Mouse (Mus musculus): ENCODE data around the gene Ttc27. TPM values are rescaled to one million over a fixed set of nuclear protein-coding genes. Genes with fewer than 3 reads are reported as not detected.
"Not testable (repeated sequence)": the region's sequence is repeated elsewhere in the genome, so short reads cannot be mapped to it uniquely, and the experiment has no call there.

Ttc27 gene
- polyA plus RNA-seq, 1 experiment from 2014 or later, result 20.9 TPM

GRCm38 (mm10) chr17:74684927-74685326 is 32.6 kb upstream of the Ttc27 start:
- WGBS, result 58% methylated on average over 3 of the region's 3 CpGs
- no peak for TF ChIP-seq CTCF (IDR thresholded peaks at IDR 0.05; ENCODE audit: low read depth)
- Histone ChIP-seq H3K9me3 (replicated peaks; ENCODE audit: low read length) (no peaks in the 10 kb centered on the region; the same call in 1 of the 2 replicates), H3K36me3 (ENCODE audit: insufficient read depth, low read length) (peaks cover 8% of the 10 kb centered on the region; the same call in 1 of the 2 replicates), H3K27ac (no peak overlapping the region), H3K4me1 (replicated peaks; ENCODE audit: insufficient read depth, low read length) (no peaks in the 10 kb centered on the region), H3K27me3 (ENCODE audit: insufficient read depth, low read length) (no peaks in the 10 kb centered on the region), H3K4me2 (ENCODE audit: low read length) (no peak overlapping the region), H3K9ac (ENCODE audit: low read depth, low read length) (no peak overlapping the region), H3K4me3 (replicated peaks; ENCODE audit: low read depth, low read length) (no peak overlapping the region)
- peak; percentile 5 for DNase-seq (ENCODE audit: low spot score)
- ATAC-seq (replicated peaks; ENCODE audit: low FRiP score, low read depth), result no peak

- ATAC-seq (replicated peaks; ENCODE audit: low FRiP score, low read depth) (no peak), DNase-seq (ENCODE audit: low spot score) (no peak)
- H3K4me3 ChIP-seq (replicated peaks; ENCODE audit: low read depth, low read length), result no peak overlapping the region
- H3K27ac ChIP-seq, result no peak overlapping the region
- WGBS, result 96% methylated on average over 2 of the region's 2 CpGs
- H3K4me1 ChIP-seq (replicated peaks; ENCODE audit: insufficient read depth, low read length), result no peaks in the 10 kb centered on the region
- no peaks in the 10 kb centered on the region for H3K27me3 ChIP-seq (ENCODE audit: insufficient read depth, low read length)
- TF ChIP-seq CTCF (IDR thresholded peaks at IDR 0.05; ENCODE audit: low read depth), result no peak
- H3K4me2 ChIP-seq (ENCODE audit: low read length), result no peak overlapping the region
- H3K36me3 ChIP-seq (ENCODE audit: insufficient read depth, low read length), result peaks cover 34% of the 10 kb centered on the region
- H3K9ac ChIP-seq (ENCODE audit: low read depth, low read length), result no peak overlapping the region
- H3K9me3 ChIP-seq (replicated peaks; ENCODE audit: low read length), result no peaks in the 10 kb centered on the region
Measured at GRCm38 (mm10) chr17:74688555-74688954, 29.0 kb upstream of the Ttc27 start.

GRCm38 (mm10) chr17:74689406-74689805 is 28.1 kb upstream of the Ttc27 start:
- Histone ChIP-seq H3K4me1 (replicated peaks; ENCODE audit: insufficient read depth, low read length) (no peaks in the 10 kb centered on the region), H3K4me2 (ENCODE audit: low read length) (no peak overlapping the region), H3K27ac (no peak overlapping the region), H3K36me3 (ENCODE audit: insufficient read depth, low read length) (peaks cover 34% of the 10 kb centered on the region), H3K9ac (ENCODE audit: low read depth, low read length) (no peak overlapping the region), H3K4me3 (replicated peaks; ENCODE audit: low read depth, low read length) (no peak overlapping the region), H3K27me3 (ENCODE audit: insufficient read depth, low read length) (no peaks in the 10 kb centered on the region), H3K9me3 (replicated peaks; ENCODE audit: low read length) (no peaks in the 10 kb centered on the region)
- TF ChIP-seq CTCF (IDR thresholded peaks at IDR 0.05; ENCODE audit: low read depth), result no peak
- 81% methylated on average over 4 of the region's 4 CpGs for WGBS
- no peak for DNase-seq (ENCODE audit: low spot score)
- ATAC-seq (replicated peaks; ENCODE audit: low FRiP score, low read depth), result no peak

DNA sequence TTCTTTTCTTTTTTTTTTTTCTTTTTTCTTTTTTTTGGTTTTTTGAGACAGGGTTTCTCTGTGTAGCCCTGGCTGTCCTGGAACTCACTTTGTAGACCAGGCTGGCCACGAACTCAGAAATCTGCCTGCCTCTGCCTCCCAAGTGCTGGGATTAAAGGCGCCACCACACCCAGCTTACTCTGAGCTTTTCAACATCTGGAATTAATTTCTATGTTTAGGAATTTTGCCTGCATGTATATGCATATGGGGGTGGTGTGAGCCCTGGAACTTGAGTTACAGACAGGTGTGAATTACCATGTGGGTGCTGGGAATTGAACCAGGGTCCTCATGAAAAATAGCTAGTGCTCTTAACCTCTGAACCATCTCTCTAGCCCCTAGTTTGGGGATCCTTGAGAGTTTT is 15.9 kb upstream of the Ttc27 start:
- not testable (repeated sequence) for DNase-seq (ENCODE audit: low spot score); ATAC-seq (replicated peaks; ENCODE audit: low FRiP score, low read depth); H3K27me3 ChIP-seq (ENCODE audit: insufficient read depth, low read length); H3K9me3 ChIP-seq (replicated peaks; ENCODE audit: low read length); H3K4me3 ChIP-seq (replicated peaks; ENCODE audit: low read depth, low read length); H3K4me1 ChIP-seq (replicated peaks; ENCODE audit: insufficient read depth, low read length); H3K27ac ChIP-seq; H3K9ac ChIP-seq (ENCODE audit: low read depth, low read length); H3K4me2 ChIP-seq (ENCODE audit: low read length)
- H3K36me3 ChIP-seq (ENCODE audit: insufficient read depth, low read length), result peaks cover 50% of the 10 kb centered on the region
- 96% methylated on average over 2 of the region's 2 CpGs for WGBS

- WGBS, result 88% methylated on average over 5 of the region's 5 CpGs
- DNase-seq (ENCODE audit: low spot score), result no peak
Measured at GRCm38 (mm10) chr17:74705480-74705879, 12.1 kb upstream of the Ttc27 start.

GRCm38 (mm10) chr17:74706593-74706992 is 10.9 kb upstream of the Ttc27 start:
- H3K9ac ChIP-seq (ENCODE audit: low read depth, low read length), result no peak overlapping the region
- H3K27ac ChIP-seq, result no peak overlapping the region
- H3K4me1 ChIP-seq (replicated peaks; ENCODE audit: insufficient read depth, low read length), result no peaks in the 10 kb centered on the region
- no peak for ATAC-seq (replicated peaks; ENCODE audit: low FRiP score, low read depth)
- no peaks in the 10 kb centered on the region for H3K9me3 ChIP-seq (replicated peaks; ENCODE audit: low read length)
- H3K4me3 ChIP-seq (replicated peaks; ENCODE audit: low read depth, low read length), result no peak overlapping the region
- H3K27me3 ChIP-seq (ENCODE audit: insufficient read depth, low read length), result no peaks in the 10 kb centered on the region
- no peak for TF ChIP-seq CTCF (IDR thresholded peaks at IDR 0.05; ENCODE audit: low read depth)
- no peak overlapping the region for H3K4me2 ChIP-seq (ENCODE audit: low read length)
- no peak for DNase-seq (ENCODE audit: low spot score)
- 0 out of 2 replicates have a peak, but pooled peaks cover 14% of the 10 kb centered on the region for H3K36me3 ChIP-seq (ENCODE audit: insufficient read depth, low read length)

More at GRCm38 (mm10) chr17:74705480-74705879, 12.1 kb upstream of the Ttc27 start:
- Histone ChIP-seq H3K27ac (no peak overlapping the region), H3K4me1 (replicated peaks; ENCODE audit: insufficient read depth, low read length) (no peaks in the 10 kb centered on the region), H3K4me2 (ENCODE audit: low read length) (no peak overlapping the region), H3K9ac (ENCODE audit: low read depth, low read length) (no peak overlapping the region), H3K27me3 (ENCODE audit: insufficient read depth, low read length) (no peaks in the 10 kb centered on the region), H3K36me3 (ENCODE audit: insufficient read depth, low read length) (peaks cover 18% of the 10 kb centered on the region; the same call in 1 of the 2 replicates), H3K9me3 (replicated peaks; ENCODE audit: low read length) (no peaks in the 10 kb centered on the region), H3K4me3 (replicated peaks; ENCODE audit: low read depth, low read length) (no peak overlapping the region)
- no peak for ATAC-seq (replicated peaks; ENCODE audit: low FRiP score, low read depth)
- TF ChIP-seq CTCF (IDR thresholded peaks at IDR 0.05; ENCODE audit: low read depth), result no peak

GRCm38 (mm10) chr17:74707637-74708152 is 9.8 kb upstream of the Ttc27 start:
- no peak for ATAC-seq (replicated peaks; ENCODE audit: low FRiP score, low read depth)

More at GRCm38 (mm10) chr17:74707637-74708152, 9.8 kb upstream of the Ttc27 start:
- Histone ChIP-seq H3K4me1 (replicated peaks; ENCODE audit: insufficient read depth, low read length) (no peaks in the 10 kb centered on the region), H3K27ac (no peak overlapping the region), H3K4me3 (replicated peaks; ENCODE audit: low read depth, low read length) (no peak overlapping the region), H3K9me3 (replicated peaks; ENCODE audit: low read length) (no peaks in the 10 kb centered on the region), H3K36me3 (ENCODE audit: insufficient read depth, low read length) (0 out of 2 replicates have a peak, but pooled peaks cover 8% of the 10 kb centered on the region), H3K9ac (ENCODE audit: low read depth, low read length) (no peak overlapping the region), H3K27me3 (ENCODE audit: insufficient read depth, low read length) (no peaks in the 10 kb centered on the region), H3K4me2 (ENCODE audit: low read length) (no peak overlapping the region)
- no peak for TF ChIP-seq CTCF (IDR thresholded peaks at IDR 0.05; ENCODE audit: low read depth)
- 83% methylated on average over 7 of the region's 7 CpGs for WGBS
- no peak for DNase-seq (ENCODE audit: low spot score)
